22 mouse cellular contexts compared by ENCODE assay signal in genomic region chr8:69815396-69815795, GRCm38 (mm10). TPM values are rescaled to one million over a fixed set of nuclear protein-coding genes. Genes with fewer than 3 reads are reported as not detected.
DNase-seq lines count a peak whose midpoint lies in the region; ATAC-seq lines count a peak whose summit lies in the region.
"Had no signal": no experiment of that assay in that cellular context is flagged by ENCODE, and none has a peak within 500 bp of the region (broad histone marks: within the 10 kb centered on the region; RNA-seq: fewer than 3 reads in every experiment).

No protein-coding gene starts in this region.

- no peak overlapping the region for H3K4me3 ChIP-seq in kidney, embryonic 14.5 days (ENCODE audit: low read length)
- H3K4me3 ChIP-seq: embryonic facial prominence, embryonic 15.5 days; erythroblast, embryonic 14.5 days; forebrain, embryonic 10.5 days; gastrocnemius, adult 2 months; heart, embryonic 12.5 days; hindbrain, embryonic 10.5 days had no signal

- H3K4me2 ChIP-seq in kidney, embryonic 14.5 days (replicated peaks; ENCODE audit: low read depth, low read length) = no peak overlapping the region
- H3K4me2 ChIP-seq: embryonic facial prominence, embryonic 15.5 days; heart, embryonic 12.5 days; hindbrain, embryonic 14.5 days had no signal

- peaks cover 23% of the 10 kb centered on the region for H3K36me3 ChIP-seq in kidney, embryonic 14.5 days (ENCODE audit: control insufficient read depth, insufficient read depth, low read length)

- ATAC-seq in kidney, embryonic 14.5 days (ENCODE audit: low FRiP score, low TSS enrichment) = no peak
- no peak for ATAC-seq in cerebellum, adult (ENCODE audit: insufficient number of reproducible peaks, low FRiP score, low TSS enrichment)
- ATAC-seq: CD4-positive, CD25-positive, alpha-beta regulatory T cell, adult 4 months; forebrain, embryonic 14.5 days had no signal

- DNase-seq in adrenal gland, postnatal 10 days = peak; percentile 70
- DNase-seq in adrenal gland, postnatal 4 days (ENCODE audit: low spot score in 2 of 2) = no peak
- peak; percentile 57 for DNase-seq in kidney, adult 11 months
- peak; percentile 49 for DNase-seq in kidney, adult 9 months
- no peak for DNase-seq in kidney, postnatal 10 days
- DNase-seq in adipocyte (ENCODE audit: low spot score) = peak; percentile 35
- DNase-seq: B cell, adult 2 months; cerebellum, adult 2 months; cerebellum, postnatal 14 days; embryo, embryonic 11 days; gastrocnemius, adult 2 months; gastrocnemius, postnatal 25 days had no signal

- no peaks in the 10 kb centered on the region for H3K4me1 ChIP-seq in kidney, embryonic 14.5 days (ENCODE audit: control insufficient read depth, insufficient read depth, low read length)
- H3K4me1 ChIP-seq: embryonic facial prominence, embryonic 15.5 days had no signal

- no peaks in the 10 kb centered on the region for H3K27me3 ChIP-seq in kidney, embryonic 14.5 days (ENCODE audit: control insufficient read depth, insufficient read depth, low read length)
- H3K27me3 ChIP-seq: embryonic facial prominence, embryonic 15.5 days; heart, embryonic 12.5 days had no signal

- no peak overlapping the region for H3K27ac ChIP-seq in kidney, embryonic 14.5 days (ENCODE audit: low read depth, low read length)
- H3K27ac ChIP-seq: embryonic facial prominence, embryonic 15.5 days; forebrain, embryonic 10.5 days; gastrocnemius, adult 2 months; hindbrain, embryonic 10.5 days; hindbrain, embryonic 14.5 days had no signal

- WGBS in kidney, embryonic 14.5 days = 97% methylated on average over 4 of the region's 4 CpGs

- H3K9me3 ChIP-seq in kidney, embryonic 14.5 days (ENCODE audit: control insufficient read depth, low read length) = no peaks in the 10 kb centered on the region; the same call in 1 of the 2 replicates
- H3K9me3 ChIP-seq: embryonic facial prominence, embryonic 15.5 days; forebrain, embryonic 10.5 days had no signal

- no peak overlapping the region for H3K9ac ChIP-seq in kidney, embryonic 14.5 days (ENCODE audit: low read depth, low read length)
- H3K9ac ChIP-seq: embryonic facial prominence, embryonic 15.5 days; hindbrain, embryonic 14.5 days had no signal

RNA-seq across cellular contexts. Expression of gene Lpar2, which starts 6.8 kb away (rescaled TPM):
- 1 to 10 TPM in 1 of 2 experiments, under 1 TPM in 1; 0.96 to 1.1 TPM for total RNA-seq in adrenal gland, postnatal 10 days (2021)
- 1 to 10 TPM; 2.8 to 3.8 TPM for total RNA-seq in adrenal gland, postnatal 4 days (2021)
- polyA plus RNA-seq in kidney, embryonic 14.5 days (2014; fragmentation: Nextera tagmentation; extraction: Ambion mirVana) = 1.6 and 1.7 TPM in 2 replicates

RNA-seq across cellular contexts. Expression of gene Gmip, which starts 6.9 kb away (rescaled TPM):
- total RNA-seq in adrenal gland, postnatal 10 days (2021) = 10 to 100 TPM; 12.2 to 16.9 TPM
- 10 to 100 TPM; 21.1 to 24.6 TPM for total RNA-seq in adrenal gland, postnatal 4 days (2021)
- polyA plus RNA-seq in kidney, embryonic 14.5 days (2014; fragmentation: Nextera tagmentation; extraction: Ambion mirVana) = 8.1 and 8.2 TPM in 2 replicates

RNA-seq across cellular contexts. Expression of gene Pbx4, which starts 16.9 kb away (rescaled TPM):
- 1 to 10 TPM; 1.2 to 1.7 TPM for total RNA-seq in adrenal gland, postnatal 10 days (2021)
- 1 to 10 TPM; 3.6 to 4.8 TPM for total RNA-seq in adrenal gland, postnatal 4 days (2021)
- 9.6 and 9.7 TPM in 2 replicates for polyA plus RNA-seq in kidney, embryonic 14.5 days (2014; fragmentation: Nextera tagmentation; extraction: Ambion mirVana)
- total RNA-seq: gastrocnemius, adult 2 months; gastrocnemius, postnatal 25 days had no signal

RNA-seq across cellular contexts. Expression of gene Zfp866, which starts 24.4 kb away (rescaled TPM):
- 10 to 100 TPM; 17.6 to 27.2 TPM for total RNA-seq in adrenal gland, postnatal 10 days (2021)
- 10 to 100 TPM; 31.4 to 34.4 TPM for total RNA-seq in adrenal gland, postnatal 4 days (2021)
- polyA plus RNA-seq in kidney, embryonic 14.5 days (2014; fragmentation: Nextera tagmentation; extraction: Ambion mirVana) = 26.2 and 35.8 TPM in 2 replicates

RNA-seq across cellular contexts. Expression of gene Atp13a1, which starts 24.4 kb away (rescaled TPM):
- 10 to 100 TPM; 33.0 to 33.3 TPM for total RNA-seq in adrenal gland, postnatal 10 days (2021)
- total RNA-seq in adrenal gland, postnatal 4 days (2021) = 10 to 100 TPM; 41.0 to 44.7 TPM
- 38.5 and 53.4 TPM in 2 replicates for polyA plus RNA-seq in kidney, embryonic 14.5 days (2014; fragmentation: Nextera tagmentation; extraction: Ambion mirVana)

Comparison
In these comparisons a context has a peak if more than half of its experiments do, and no peak if none do; other contexts are left out.
1. DNase-seq: peak in adrenal gland, postnatal 10 days (single experiment), kidney, adult 11 months (single experiment), kidney, adult 9 months (single experiment) and adipocyte (single experiment); none in adrenal gland, postnatal 4 days (0 of 2) and kidney, postnatal 10 days (single experiment).